Mouse (Mus musculus): ENCODE data around the gene Gm49318.

Gene Gm49318

DNA sequence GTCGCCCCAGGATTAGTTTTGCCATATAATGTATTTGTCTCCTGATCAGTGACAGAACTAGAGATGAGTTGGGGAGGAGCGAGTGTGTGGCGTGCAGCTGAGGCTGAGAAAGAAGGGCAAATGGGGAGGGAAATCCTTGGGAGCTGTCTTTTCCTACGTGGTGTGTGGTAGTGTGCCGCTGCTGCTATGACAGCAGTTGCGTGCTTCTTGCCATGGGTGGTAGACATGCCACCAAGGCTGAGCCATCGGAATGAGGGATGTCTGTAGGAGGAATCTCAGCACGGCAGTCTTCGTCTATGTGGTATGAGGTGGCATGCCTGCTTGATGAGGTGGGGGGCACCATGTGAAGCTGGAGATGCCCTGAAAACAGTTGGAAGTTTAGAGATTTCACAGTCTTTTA, 40.7 kb downstream of the Gm49318 start:
- DNase-seq (ENCODE audit: low read depth) = no peak

DNA sequence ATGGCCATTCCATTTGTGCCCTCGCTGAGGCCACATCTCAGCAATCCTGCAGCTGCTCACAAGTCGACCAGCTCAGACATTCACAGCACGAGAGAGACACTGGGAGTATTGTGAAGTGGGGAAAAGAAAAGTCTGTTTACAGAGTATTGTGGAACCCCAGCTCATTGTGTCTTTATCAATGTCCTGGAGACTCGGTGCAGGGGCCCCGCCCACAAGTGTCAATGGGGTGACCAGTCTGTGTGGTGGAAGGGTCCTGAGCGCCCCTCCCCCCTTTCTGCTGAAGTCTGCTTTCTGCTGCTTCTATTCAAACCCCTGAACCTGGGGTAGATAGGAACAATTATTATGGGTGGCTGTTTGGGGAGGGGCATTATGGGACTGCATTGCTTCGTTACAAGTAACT, 42.6 kb downstream of the Gm49318 start:
- no peak for DNase-seq (ENCODE audit: low read depth)

DNA sequence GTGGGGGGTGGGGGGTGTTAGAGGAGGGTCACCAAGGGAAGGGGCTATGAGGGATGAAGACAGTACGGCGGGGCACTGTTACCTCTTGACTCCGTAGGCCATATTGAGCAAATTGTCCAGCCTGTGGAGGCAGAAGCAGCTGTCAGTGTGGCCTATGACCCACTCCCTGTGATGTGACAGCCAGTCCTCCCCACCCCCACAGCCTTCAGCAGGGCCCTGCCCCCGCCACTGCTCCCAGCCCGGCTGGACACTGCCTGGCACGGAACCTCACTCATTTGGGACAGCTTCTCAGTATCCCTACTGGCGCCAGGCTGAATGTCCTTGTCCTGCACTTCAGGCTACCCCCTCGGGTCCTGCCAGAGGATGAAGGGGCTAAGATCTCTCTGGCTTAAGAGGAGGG, 46.5 kb downstream of the Gm49318 start:
- DNase-seq (ENCODE audit: low read depth) = no peak

DNA sequence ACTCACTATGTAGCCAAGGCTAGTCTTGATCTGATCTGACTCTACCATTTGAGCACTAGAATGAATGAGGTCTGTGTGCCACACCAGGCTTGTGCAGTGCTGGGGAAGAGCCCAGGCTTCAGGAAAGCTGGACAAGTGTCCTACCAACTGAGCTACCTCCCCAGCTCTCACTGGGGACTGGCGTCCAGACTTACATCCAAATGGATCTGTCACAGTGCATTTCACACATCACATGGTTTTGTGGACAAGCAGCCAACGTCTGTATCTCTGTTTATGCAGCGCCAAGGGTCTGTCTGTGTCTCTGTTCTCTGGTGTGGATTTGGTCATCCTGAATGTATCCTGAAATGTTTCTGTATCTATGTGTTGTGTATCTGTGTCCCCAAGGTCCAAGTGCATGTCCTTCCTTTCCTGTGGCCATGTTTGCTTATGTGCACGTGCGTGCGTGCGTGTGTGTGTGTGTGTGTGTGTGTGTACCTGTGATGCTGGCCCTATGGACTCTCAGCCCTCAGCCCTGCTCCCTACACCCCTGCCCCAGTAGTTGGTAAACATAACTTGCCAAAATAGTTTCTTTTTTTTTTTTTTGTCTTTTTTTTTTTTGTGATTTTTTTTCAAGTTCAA, 53.7 kb downstream of the Gm49318 start:
- no peak for DNase-seq (ENCODE audit: low read depth)

DNA sequence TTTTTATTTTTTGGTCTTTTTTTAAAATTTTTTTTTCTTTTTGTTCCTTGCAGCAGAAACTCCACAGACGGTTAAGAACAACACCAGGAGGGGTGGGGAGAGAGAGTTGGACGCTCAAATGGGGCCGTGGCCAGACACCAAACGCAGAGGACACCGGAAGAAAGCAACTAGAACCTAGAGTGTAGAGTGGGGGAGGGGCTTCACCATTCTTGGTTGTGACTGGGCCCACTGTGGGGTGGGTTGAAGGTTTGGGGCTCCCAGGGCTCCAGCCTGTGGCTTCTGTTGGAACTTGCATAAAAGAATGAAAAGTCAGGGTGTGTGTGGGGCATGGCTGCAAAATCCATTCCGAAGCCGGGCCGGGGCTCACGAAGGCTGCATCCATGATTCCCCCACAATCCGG, 54.8 kb downstream of the Gm49318 start:
- DNase-seq (ENCODE audit: low read depth) = no peak

DNA sequence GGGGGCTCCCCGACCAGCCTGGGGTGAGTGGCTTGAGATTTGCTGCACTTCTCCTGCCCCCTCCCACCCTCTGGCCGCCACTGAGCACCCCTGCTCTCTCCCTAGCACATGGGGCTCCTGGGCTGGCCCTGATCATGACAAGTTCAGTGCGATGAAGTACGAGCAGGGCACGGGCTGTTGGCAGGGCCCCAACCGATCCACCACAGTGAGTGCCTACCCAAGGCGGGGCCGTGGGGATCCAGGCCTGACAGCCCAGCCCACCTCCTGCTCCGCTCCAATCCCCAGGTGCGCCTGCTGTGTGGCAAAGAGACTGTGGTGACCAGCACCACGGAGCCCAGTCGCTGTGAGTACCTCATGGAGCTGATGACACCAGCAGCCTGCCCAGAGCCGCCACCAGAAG, 58.3 kb downstream of the Gm49318 start:
- DNase-seq (ENCODE audit: low read depth) = no peak

DNA sequence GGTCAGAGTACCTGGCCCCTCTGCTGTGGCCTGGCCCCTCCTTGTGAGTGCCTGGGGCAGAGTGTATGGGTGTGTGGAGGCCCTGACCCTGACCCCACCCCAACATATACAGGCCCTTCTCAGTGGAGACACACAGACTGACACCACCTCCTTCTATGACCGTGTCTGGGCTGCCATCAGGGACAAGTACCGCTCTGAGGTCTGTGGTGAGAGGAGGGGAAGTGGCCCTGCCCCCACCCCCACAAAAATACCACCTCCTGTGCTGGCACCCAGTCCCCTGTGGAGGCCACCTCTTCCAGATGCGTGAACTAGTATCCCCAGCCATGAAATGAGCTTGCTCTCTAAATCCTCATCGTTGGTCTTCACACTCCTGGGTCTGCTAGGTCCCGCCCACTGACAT, 60.0 kb downstream of the Gm49318 start:
- DNase-seq (ENCODE audit: low read depth) = peak; percentile 40

DNA sequence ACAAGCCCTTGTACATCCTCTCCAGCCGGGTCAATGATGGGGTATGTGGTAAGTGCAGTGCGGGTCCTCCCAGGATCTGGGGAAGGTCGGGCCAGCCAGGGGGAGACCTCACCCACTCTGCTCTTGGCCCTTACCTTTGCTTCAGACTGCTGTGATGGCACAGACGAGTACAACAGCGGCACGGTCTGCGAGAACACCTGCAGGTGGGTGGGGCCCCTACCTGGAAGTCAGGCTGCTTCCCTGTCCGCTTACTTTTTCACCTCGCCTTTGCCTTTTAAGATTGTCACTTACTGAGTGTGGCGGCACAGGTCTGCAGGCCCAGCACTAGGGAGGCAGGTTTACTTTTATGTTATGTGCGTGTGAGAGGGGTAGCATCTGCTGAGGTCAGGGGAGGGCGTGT, 66.5 kb downstream of the Gm49318 start:
- no peak for DNase-seq (ENCODE audit: low read depth)

DNA sequence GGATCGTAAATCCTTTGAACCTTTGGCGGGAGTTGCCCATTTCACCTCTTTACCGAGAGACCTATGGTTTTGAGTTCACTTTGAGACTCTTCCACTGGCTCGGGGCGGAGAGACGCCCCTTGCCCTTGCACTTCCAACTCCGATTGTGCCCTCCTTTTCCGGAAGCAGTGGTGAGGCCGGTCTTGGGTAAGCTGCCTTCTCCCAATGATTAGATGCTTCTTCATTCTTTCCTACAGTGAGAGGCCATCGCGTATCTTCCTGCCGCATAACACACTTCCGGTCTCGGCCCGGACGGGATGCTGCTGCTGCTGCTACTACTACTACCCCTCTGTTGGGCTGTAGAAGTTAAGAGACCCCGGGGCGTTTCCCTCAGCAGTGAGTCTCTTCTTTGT, 67.9 kb downstream of the Gm49318 start:
- DNase-seq (ENCODE audit: low read depth) = no peak

DNA sequence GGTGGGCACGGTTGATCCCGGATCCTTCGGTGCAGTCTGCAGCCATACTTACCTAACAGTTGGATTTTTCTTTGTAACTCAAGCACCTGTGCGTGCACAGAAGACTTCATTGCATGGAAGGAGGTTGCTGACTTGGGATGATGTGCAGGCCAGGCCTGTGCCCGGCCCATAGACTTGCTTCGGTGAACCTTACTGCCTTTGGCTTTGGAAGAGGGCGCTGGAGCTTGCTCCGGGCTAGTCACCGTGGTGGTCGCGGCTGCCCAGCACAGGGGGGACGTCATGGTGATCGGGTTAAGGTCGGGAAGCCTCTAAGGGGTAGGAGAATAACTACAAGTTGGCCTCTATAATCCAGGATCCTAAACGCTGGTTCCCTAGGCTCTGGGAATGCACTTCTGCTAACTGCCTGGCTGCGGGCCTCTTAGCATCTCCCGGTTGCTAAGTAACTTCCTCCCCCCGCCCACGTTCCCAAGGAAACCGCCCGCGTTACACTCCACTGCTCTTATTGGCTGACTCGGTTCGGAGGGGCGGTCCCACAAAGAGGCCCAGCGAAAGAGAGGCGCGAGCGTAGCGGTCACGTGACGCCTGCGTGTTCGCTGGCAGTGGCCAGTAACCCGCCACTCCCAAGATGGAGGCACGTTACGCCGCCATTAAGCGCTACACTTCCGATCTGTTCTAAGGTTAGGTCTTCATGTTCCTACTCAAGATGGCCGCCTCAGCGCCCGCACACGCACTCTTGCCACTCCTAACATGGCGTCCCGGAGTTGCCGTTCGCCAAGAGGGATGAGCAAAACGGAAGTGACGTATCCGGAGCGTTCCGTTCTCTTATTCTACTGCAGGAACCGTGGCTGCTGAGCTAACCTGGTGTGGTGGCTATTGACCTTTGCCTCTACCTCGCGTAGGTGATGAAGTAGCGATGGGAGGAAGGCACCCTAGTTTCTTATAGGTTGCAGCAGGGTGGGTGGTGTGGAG, 68.6 kb downstream of the Gm49318 start, which contains the start of the genes Ccdc151 and Prkcsh:
TSS of gene Ccdc151 (minus strand) at position 441 of the 969 bp plus-strand sequence.
TSS of gene Prkcsh (plus strand) at position 613 of the 969 bp plus-strand sequence.
- peak; percentile 100 for DNase-seq (ENCODE audit: low read depth)

DNA sequence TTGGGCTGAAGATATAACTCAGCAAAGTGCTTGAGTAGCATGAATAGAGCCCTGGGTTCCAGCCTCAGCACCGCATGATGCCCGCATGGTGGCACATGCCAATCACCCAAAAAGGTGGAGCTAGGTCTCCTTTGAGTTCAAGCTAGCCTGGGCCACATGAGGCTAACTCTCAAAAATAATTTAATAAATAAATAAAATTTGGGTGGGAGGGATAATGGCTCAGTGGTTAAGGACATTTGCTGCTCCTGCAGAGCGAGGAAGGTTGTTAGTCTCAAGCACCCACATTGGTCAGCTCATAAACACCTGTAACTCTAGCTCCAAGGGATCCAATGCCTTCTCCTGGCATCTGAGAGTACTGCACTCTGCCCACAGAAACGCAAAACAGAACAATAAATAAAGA, 69.4 kb downstream of the Gm49318 start:
- DNase-seq (ENCODE audit: low read depth) = no peak

DNA sequence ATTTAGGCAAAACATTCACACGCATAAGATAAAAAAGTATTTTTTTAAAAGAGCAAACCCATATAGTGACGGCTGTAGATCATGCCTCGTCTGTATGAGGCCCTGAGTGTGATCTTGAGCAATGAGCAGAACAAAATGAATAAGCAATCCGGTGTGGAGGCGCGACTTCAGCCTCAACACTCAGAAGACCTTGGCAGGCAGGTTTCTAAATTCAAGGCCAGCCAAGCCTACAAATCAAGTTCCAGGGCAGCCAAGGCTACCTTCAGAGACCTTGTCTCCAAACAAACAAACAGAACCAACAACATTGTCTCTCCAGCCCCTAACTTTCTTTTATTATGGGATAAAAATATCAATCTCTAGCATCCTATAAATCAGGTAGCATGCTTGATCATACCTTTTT, 70.8 kb downstream of the Gm49318 start:
- DNase-seq (ENCODE audit: low read depth) = no peak

DNA sequence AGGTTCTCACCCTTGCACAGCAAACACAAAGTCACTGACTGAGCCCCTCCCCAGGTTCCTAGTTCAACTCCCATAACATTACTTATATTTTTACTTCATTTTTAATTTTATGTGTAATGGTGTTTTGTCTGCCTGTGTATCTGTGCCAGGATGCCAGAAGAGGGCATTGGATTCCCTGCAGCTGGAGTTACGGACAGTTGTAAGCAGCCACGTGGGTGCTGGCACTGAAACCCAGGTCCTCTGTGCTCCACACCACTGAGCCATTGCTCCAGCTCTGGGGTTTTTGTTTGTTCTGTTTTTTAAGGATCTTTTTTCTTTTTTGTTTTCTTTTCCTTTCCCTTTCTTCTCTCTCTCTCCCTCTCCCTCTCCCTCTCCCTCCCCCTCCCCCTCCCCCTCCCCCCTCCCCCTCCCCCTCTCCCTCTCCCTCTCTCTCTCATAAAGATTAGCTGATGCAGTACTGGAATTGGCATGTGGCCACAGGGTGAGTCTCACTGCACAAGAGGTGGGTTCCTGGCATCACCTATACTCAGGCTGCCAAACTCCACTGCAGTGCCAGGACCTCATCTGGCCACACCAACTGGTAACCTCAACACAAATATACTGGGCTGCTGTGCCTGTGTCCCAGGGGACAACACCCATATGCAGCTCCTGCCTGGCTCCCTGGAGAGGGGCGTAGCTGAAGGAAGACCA, 74.7 kb downstream of the Gm49318 start:
- DNase-seq (ENCODE audit: low read depth) = no peak

DNA sequence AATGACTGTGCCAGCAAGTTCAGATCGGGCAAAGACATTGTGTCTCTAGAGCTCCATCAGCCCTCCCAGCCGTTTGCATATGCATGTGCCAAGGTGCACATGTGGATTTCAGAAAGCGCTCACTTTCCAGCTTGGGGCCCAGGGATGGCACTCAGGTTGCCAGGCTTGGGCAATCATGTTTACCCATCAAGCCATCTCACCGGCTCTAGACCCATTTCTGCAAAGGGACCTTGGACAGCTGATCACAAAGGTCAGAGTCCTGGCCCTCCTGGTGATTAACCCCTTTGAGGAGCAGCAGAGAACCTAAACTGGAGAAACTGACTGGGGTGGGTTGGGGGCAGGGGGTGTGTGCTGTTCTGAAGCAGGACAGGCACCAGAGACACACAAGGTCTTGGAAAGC, 78.8 kb downstream of the Gm49318 start:
- no peak for DNase-seq (ENCODE audit: low read depth)

DNA sequence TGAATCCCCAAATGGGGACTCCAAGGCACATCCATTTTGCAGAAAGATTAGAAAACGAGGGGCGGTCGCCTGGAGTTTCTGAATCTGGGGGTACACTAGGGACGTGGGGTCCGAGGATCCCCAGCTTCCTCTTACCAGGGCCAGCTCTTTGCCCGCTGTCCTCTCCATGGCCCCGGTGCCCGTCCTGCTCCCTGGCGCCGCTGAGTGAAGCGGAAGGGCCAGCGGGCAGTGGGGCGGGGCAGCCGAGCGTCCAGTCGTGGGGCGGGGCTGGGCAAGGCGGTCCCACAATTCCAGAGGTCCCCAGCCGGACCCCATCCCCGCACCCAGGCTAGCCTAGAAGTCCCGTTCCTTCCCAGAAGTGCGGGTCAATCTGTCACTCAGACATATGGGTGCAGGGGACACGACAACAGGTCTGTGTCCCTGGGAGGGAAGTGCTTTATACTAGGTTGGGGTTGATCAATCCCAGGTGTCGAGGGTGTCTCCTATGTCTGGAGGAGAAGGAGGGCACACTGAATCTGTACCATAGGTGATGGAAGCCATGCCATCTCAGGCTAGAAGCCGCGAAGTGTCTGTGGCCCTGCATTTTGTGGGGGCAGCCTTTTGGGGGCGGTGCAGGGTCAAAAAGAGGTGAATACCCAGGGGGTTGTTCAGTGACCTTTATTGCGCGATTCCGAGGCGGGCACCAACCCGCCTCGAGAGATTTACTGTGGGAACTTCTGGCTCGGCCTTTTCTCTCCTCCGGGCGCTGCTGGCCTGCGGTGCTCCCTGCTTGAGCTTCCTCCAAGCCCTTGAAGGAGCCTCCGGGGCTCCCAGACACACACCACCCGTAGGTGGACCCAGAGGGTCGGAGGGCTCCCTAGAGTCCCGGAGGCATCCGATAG, 81.6 kb downstream of the Gm49318 start, which contains the start of gene Rgl3:
TSS of gene Rgl3 (minus strand) at position 217 of the 881 bp plus-strand sequence.
- no peak for DNase-seq (ENCODE audit: low read depth)

DNA sequence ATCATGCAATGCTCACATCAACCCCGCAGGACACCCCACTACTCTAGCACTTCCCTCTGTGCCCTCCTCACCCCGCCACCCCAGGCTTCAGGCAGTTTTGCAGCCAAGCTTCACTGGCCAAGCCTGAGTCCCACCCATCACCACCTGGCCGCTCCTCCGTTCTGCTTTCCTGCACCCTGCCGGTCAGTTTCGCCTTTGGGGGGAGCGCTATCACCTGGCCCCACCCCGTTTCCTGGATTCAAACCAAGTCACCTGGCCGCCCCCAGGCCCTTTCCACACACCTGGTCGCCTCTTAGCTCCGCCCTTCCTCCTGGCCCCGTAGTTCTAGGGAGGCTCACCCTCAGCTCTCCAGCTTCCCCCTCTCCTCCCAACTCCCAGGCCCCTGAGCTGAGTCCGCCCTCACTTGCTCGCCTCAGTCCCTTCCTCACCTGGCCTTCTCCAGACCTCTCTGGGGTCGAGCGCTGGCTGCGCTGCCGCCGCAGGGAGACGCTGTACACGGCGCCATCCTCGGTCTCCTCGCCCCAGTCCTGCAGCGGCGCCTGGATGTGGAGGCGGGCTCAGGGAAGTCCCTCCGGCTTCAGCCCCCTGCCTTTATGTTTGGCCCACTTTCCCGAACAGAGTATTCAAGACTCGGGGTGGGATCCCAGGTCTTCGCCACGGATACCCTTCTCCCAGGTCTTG, 82.5 kb downstream of the Gm49318 start:
- no peak for DNase-seq (ENCODE audit: low read depth)

DNA sequence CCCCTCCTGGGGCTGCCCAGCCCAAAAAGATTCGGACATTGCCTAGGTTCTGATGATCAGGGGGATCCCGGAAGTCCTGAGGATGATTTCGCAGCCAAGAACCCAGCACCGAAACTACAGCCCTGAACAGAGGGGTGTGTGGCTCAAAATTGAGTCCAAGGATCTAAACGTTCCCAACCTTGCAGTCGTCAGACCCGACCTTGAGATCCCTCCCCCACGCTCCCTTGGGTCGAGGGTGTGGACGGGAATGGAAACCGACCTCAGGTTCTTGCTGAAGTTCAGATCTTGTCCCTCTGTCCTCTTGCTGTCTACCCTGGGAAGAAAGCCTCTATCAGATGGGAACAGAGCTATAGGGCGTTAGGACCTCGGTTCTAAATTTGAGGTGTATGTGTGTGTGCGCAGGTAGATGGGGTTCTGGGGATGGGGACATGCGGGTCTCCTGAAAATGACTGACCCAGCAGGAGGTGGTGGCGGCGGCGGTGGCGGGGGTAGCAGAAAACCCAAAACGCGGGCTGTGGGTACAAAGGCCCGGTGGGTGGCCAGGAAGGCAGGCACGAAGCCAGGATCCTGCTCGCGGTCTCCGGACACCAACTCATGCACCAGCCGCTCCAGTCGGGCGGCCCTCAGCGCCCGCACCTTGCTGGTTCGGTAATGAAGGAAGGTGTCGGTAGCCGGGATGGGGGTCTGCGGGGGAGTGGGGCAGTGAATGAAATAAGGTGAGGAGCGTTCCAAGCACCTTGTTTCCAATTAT, 83.3 kb downstream of the Gm49318 start:
- no peak for DNase-seq (ENCODE audit: low read depth)
